Mouse (Mus musculus): Measurements from ENCODE around the gene Ryr2. TPM values are rescaled to one million over a fixed set of nuclear protein-coding genes. Genes with fewer than 3 reads are reported as not detected.
"Not testable (repeated sequence)": the region's sequence is repeated elsewhere in the genome, so short reads cannot be mapped to it uniquely, and the experiment has no call there.

Ryr2 gene
- polyA plus RNA-seq, 1 experiment from 2014 or later, result 0.16 TPM

GRCm38 (mm10) chr13:11836304-11837078 is 270.3 kb downstream of the Ryr2 start:
- no peak for TF ChIP-seq CTCF (IDR thresholded peaks at IDR 0.05; ENCODE audit: low read depth)
- peak; percentile 98 for TF ChIP-seq EP300 (IDR thresholded peaks at IDR 0.05; ENCODE audit: low read depth)
- ATAC-seq (peak; percentile 95), DNase-seq (peak; percentile 43)
- Histone ChIP-seq H3K27ac (ENCODE audit: low read depth) (peak overlapping the region; percentile 37), H3K36me3 (replicated peaks; ENCODE audit: insufficient read depth, low read length) (no peaks in the 10 kb centered on the region), H3K9ac (replicated peaks) (no peak overlapping the region), H3K9me3 (ENCODE audit: low read length) (no peaks in the 10 kb centered on the region), H3K4me3 (ENCODE audit: low read depth, low read length) (no peak overlapping the region), H3K4me1 (ENCODE audit: insufficient read depth) (peaks cover 22% of the 10 kb centered on the region), H3K27me3 (ENCODE audit: insufficient read depth, low read length) (no peaks in the 10 kb centered on the region), H3K4me2 (ENCODE audit: low read depth, low read length) (peak overlapping the region; percentile 15; the same call in 1 of the 2 replicates)
- 39% methylated on average over 6 of the region's 6 CpGs for WGBS (ENCODE audit: insufficient replicate concordance)

- no peaks in the 10 kb centered on the region for H3K27me3 ChIP-seq (ENCODE audit: insufficient read depth, low read length)
- no peaks in the 10 kb centered on the region for H3K36me3 ChIP-seq (replicated peaks; ENCODE audit: insufficient read depth, low read length)
- H3K9me3 ChIP-seq (ENCODE audit: low read length), result no peaks in the 10 kb centered on the region
- H3K9ac ChIP-seq (replicated peaks), result no peak overlapping the region
- H3K4me1 ChIP-seq (ENCODE audit: insufficient read depth), result peaks cover 3% of the 10 kb centered on the region; the same call in 1 of the 2 replicates
- 65% methylated on average over 4 of the region's 4 CpGs for WGBS (ENCODE audit: insufficient replicate concordance)
- ATAC-seq (no peak), DNase-seq (no peak)
- H3K27ac ChIP-seq (ENCODE audit: low read depth), result no peak overlapping the region
- H3K4me2 ChIP-seq (ENCODE audit: low read depth, low read length), result no peak overlapping the region
- H3K4me3 ChIP-seq (ENCODE audit: low read depth, low read length), result no peak overlapping the region
- TF ChIP-seq CTCF (IDR thresholded peaks at IDR 0.05; ENCODE audit: low read depth) (peak; percentile 29), EP300 (IDR thresholded peaks at IDR 0.05; ENCODE audit: low read depth) (no peak)
These were observed 275.5 kb downstream of the Ryr2 start for GRCm38 (mm10) chr13:11831210-11831609.

GRCm38 (mm10) chr13:11825563-11826226 is 281.1 kb downstream of the Ryr2 start:
- DNase-seq (no peak), ATAC-seq (peak; percentile 38; the same call in 1 of the 2 replicates)

GRCm38 (mm10) chr13:11818723-11819122 is 288.0 kb downstream of the Ryr2 start:
- H3K4me2 ChIP-seq (ENCODE audit: low read depth, low read length), result no peak overlapping the region
- WGBS (ENCODE audit: insufficient replicate concordance), result 56% methylated on average over 3 of the region's 3 CpGs

More at GRCm38 (mm10) chr13:11825563-11826226, 281.1 kb downstream of the Ryr2 start:
- TF ChIP-seq EP300 (IDR thresholded peaks at IDR 0.05; ENCODE audit: low read depth) (no peak), CTCF (IDR thresholded peaks at IDR 0.05; ENCODE audit: low read depth) (peak; percentile 57)
- no peak overlapping the region for H3K4me3 ChIP-seq (ENCODE audit: low read depth, low read length)
- 76% methylated on average over 2 of the region's 2 CpGs for WGBS (ENCODE audit: insufficient replicate concordance)
- H3K4me1 ChIP-seq (ENCODE audit: insufficient read depth), result no peaks in the 10 kb centered on the region
- H3K27me3 ChIP-seq (ENCODE audit: insufficient read depth, low read length), result no peaks in the 10 kb centered on the region
- no peaks in the 10 kb centered on the region for H3K9me3 ChIP-seq (ENCODE audit: low read length)
- no peak overlapping the region for H3K4me2 ChIP-seq (ENCODE audit: low read depth, low read length)
- no peak overlapping the region for H3K9ac ChIP-seq (replicated peaks)
- no peaks in the 10 kb centered on the region for H3K36me3 ChIP-seq (replicated peaks; ENCODE audit: insufficient read depth, low read length)
- H3K27ac ChIP-seq (ENCODE audit: low read depth), result no peak overlapping the region

GRCm38 (mm10) chr13:11809365-11809764 is 297.4 kb downstream of the Ryr2 start:
- H3K27ac ChIP-seq (ENCODE audit: low read depth); H3K4me2 ChIP-seq (ENCODE audit: low read depth, low read length); H3K4me1 ChIP-seq (ENCODE audit: insufficient read depth); ATAC-seq; H3K27me3 ChIP-seq (ENCODE audit: insufficient read depth, low read length); DNase-seq; H3K36me3 ChIP-seq (replicated peaks; ENCODE audit: insufficient read depth, low read length); H3K9ac ChIP-seq (replicated peaks); H3K4me3 ChIP-seq (ENCODE audit: low read depth, low read length); H3K9me3 ChIP-seq (ENCODE audit: low read length): not testable (repeated sequence)
- WGBS (ENCODE audit: insufficient replicate concordance), result 81% methylated on average over 1 of the region's 1 CpGs

More at GRCm38 (mm10) chr13:11818723-11819122, 288.0 kb downstream of the Ryr2 start:
- DNase-seq (no peak), ATAC-seq (no peak)
- Histone ChIP-seq H3K27me3 (ENCODE audit: insufficient read depth, low read length) (no peaks in the 10 kb centered on the region), H3K9me3 (ENCODE audit: low read length) (no peaks in the 10 kb centered on the region), H3K27ac (ENCODE audit: low read depth) (no peak overlapping the region), H3K4me3 (ENCODE audit: low read depth, low read length) (no peak overlapping the region), H3K36me3 (replicated peaks; ENCODE audit: insufficient read depth, low read length) (no peaks in the 10 kb centered on the region), H3K9ac (replicated peaks) (no peak overlapping the region), H3K4me1 (ENCODE audit: insufficient read depth) (no peaks in the 10 kb centered on the region)
- TF ChIP-seq CTCF (IDR thresholded peaks at IDR 0.05; ENCODE audit: low read depth) (no peak), EP300 (IDR thresholded peaks at IDR 0.05; ENCODE audit: low read depth) (no peak)

GRCm38 (mm10) chr13:11792536-11792935 is 314.2 kb downstream of the Ryr2 start:
- no peaks in the 10 kb centered on the region for H3K4me1 ChIP-seq (ENCODE audit: insufficient read depth)
- no peak overlapping the region for H3K27ac ChIP-seq (ENCODE audit: low read depth)
- no peaks in the 10 kb centered on the region for H3K36me3 ChIP-seq (replicated peaks; ENCODE audit: insufficient read depth, low read length)
- no peak overlapping the region for H3K4me2 ChIP-seq (ENCODE audit: low read depth, low read length)
- H3K27me3 ChIP-seq (ENCODE audit: insufficient read depth, low read length), result no peaks in the 10 kb centered on the region
- H3K9me3 ChIP-seq (ENCODE audit: low read length), result no peaks in the 10 kb centered on the region
- DNase-seq (no peak), ATAC-seq (no peak)
- WGBS (ENCODE audit: insufficient replicate concordance), result 62% methylated on average over 3 of the region's 3 CpGs
- no peak overlapping the region for H3K9ac ChIP-seq (replicated peaks)
- no peak overlapping the region for H3K4me3 ChIP-seq (ENCODE audit: low read depth, low read length)
- TF ChIP-seq EP300 (IDR thresholded peaks at IDR 0.05; ENCODE audit: low read depth) (no peak), CTCF (IDR thresholded peaks at IDR 0.05; ENCODE audit: low read depth) (no peak)
